Mouse (Mus musculus) spleen, adult 2 months (tissue): ENCODE measurements around the gene Zfp108.

Experiments used
- CTCF ChIP-seq: fragments of 200-500 bp; IDR thresholded peaks from 2 replicates; pipeline ENCODE4 v1.5.1; 2011; ENCODE audit warnings: mild to moderate bottlenecking, inconsistent platforms; ENCODE audit not compliant: insufficient read depth, insufficient read length, insufficient replicate concordance; ENCODE audit errors: extremely low read depth
- POLR2A ChIP-seq: fragments of 200-500 bp; IDR thresholded peaks from 2 replicates; pipeline ENCODE4 v1.6.1; 2011; ENCODE audit warnings: low read depth, low read length, inconsistent platforms

DNA sequence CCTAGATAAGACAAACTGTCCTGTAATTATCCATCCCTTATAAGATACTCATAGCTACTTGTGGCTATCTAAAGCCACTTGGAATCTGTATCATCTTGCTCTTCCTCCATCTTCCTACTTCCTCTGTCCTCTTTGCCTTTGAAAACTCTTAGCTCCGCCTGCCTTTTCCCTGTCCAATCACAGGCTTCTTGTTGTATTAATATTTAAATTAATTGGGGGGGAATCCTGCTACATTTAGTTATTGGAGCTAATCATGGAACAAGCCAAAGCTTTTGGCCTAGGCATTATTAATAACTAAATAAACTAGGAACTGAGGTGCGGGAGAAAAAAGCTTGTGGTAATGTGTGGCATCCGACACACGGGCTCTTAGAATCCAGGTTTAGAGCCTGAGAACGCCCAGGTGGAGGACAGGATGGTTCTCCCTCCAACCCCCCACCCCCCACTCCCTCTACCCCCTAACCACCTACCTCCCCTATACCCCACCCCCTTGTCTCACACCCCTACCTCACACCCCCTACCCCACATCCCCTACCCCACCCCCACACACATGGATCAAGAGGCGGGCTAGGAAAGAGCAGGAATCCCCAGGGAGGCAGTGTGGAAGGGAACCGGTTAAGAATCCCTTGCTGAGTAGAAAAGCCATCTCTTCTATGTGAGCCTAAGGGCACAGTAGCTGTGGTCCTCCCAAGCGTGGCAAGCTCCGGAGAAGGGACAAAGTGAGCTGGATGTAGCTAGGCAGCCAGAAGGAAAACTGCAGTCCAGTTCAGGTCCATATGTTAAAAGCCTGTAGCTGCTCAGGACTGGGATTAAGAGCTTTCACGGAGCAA is 25.6 kb downstream of the Zfp108 start:
- no peak for TF ChIP-seq POLR2A
- no peak for TF ChIP-seq CTCF
